Mouse (Mus musculus): Measurements from ENCODE around the gene Blvra. TPM values are rescaled to one million over a fixed set of nuclear protein-coding genes. Genes with fewer than 3 reads are reported as not detected.

Blvra gene
- total and polyA plus RNA-seq, 3 experiments: 18.7 to 23.7 TPM; not detected in 1

GRCm38 (mm10) chr2:127142031-127142430, 71.6 kb downstream of the Blvra start:
- no peaks in the 10 kb centered on the region for H3K27me3 ChIP-seq (ENCODE audit: control insufficient read depth in 1 of 2, insufficient read depth in 2 of 2, low read length in 2 of 2)
- TF ChIP-seq MAFK (IDR thresholded peaks at IDR 0.05; ENCODE audit: borderline replicate concordance, low read depth, low read length) (no peak), USF2 (IDR thresholded peaks at IDR 0.05; ENCODE audit: borderline replicate concordance in 1 of 2, insufficient read depth in 1 of 2, low read depth in 1 of 2, low read length in 2 of 2) (no peak), MEF2A (IDR thresholded peaks at IDR 0.05; ENCODE audit: extremely low read depth, insufficient replicate concordance, low read depth, low read length, poor library complexity, severe bottlenecking) (no peak), ELF1 (IDR thresholded peaks at IDR 0.05; ENCODE audit: low read depth, low read length) (no peak), POLR2A (IDR thresholded peaks at IDR 0.05; ENCODE audit: control insufficient read depth in 1 of 2, insufficient read depth in 1 of 2, low read depth in 1 of 2, low read length in 2 of 2, poor library complexity in 1 of 2) (no peak), TAL1 (IDR thresholded peaks at IDR 0.05; ENCODE audit: low read length) (no peak), E2F4 (IDR thresholded peaks at IDR 0.05; ENCODE audit: borderline replicate concordance, low read depth, low read length) (no peak), NELFE (IDR thresholded peaks at IDR 0.05; ENCODE audit: low read depth, low read length) (no peak), ZC3H11A (IDR thresholded peaks at IDR 0.05; ENCODE audit: low read depth, low read length) (no peak), HCFC1 (IDR thresholded peaks at IDR 0.05; ENCODE audit: low read depth, low read length) (no peak), SMC3 (IDR thresholded peaks at IDR 0.05; ENCODE audit: low read depth, low read length) (no peak), ETS1 (IDR thresholded peaks at IDR 0.05; ENCODE audit: low read depth, low read length) (no peak), MYC (IDR thresholded peaks at IDR 0.05; ENCODE audit: low read depth, low read length) (no peak), MAZ (IDR thresholded peaks at IDR 0.05; ENCODE audit: low read depth, low read length) (no peak), GATA1 (IDR thresholded peaks at IDR 0.05; ENCODE audit: low read depth, low read length) (no peak), CTCF (IDR thresholded peaks at IDR 0.05 in 2 of 3, conservative IDR thresholded peaks at IDR 0.05 in 1 of 3; ENCODE audit: control insufficient read depth in 1 of 3, insufficient read depth in 1 of 3, low read depth in 2 of 3, low read length in 3 of 3, poor library complexity in 1 of 3, severe bottlenecking in 1 of 3) (no peak), TCF12 (IDR thresholded peaks at IDR 0.05; ENCODE audit: low read depth, low read length) (no peak), MYB (IDR thresholded peaks at IDR 0.05; ENCODE audit: low read depth, low read length) (no peak)
- peaks cover 0 to 14% of the 10 kb centered on the region in 2 experiments; a peak in 2 of 4 replicates for H3K36me3 ChIP-seq (ENCODE audit: control insufficient read depth in 1 of 2, insufficient read depth in 2 of 2, low read length in 2 of 2)
- H3K79me2 ChIP-seq (ENCODE audit: control insufficient read depth, insufficient read depth, low read length, poor library complexity): peaks cover 14% of the 10 kb centered on the region
- H3K27ac ChIP-seq (ENCODE audit: control insufficient read depth, low read depth, low read length): no peak overlapping the region
- DNase-seq (ENCODE audit: low read depth, low spot score): no peak
- no peaks in the 10 kb centered on the region for H3K9me3 ChIP-seq (replicated peaks; ENCODE audit: insufficient read depth, low read length)
- H3K9ac ChIP-seq (ENCODE audit: control insufficient read depth, low read depth, low read length, poor library complexity, severe bottlenecking): no peak overlapping the region; the same call in 1 of the 2 replicates
- H3K4me3 ChIP-seq (ENCODE audit: control insufficient read depth in 1 of 2, insufficient read depth in 1 of 2, low read depth in 2 of 2, low read length in 2 of 2): no peak overlapping the region
- H3K4me1 ChIP-seq (ENCODE audit: control insufficient read depth in 1 of 2, insufficient read depth in 2 of 2, low read length in 2 of 2): peaks cover 7 to 25% of the 10 kb centered on the region in 2 experiments

GRCm38 (mm10) chr2:127142577-127143157, 72.2 kb downstream of the Blvra start:
- peak overlapping the region; percentile 88 for H3K9ac ChIP-seq (ENCODE audit: control insufficient read depth, low read depth, low read length, poor library complexity, severe bottlenecking)
- peaks cover 2 to 21% of the 10 kb centered on the region in 2 experiments for H3K4me1 ChIP-seq (ENCODE audit: control insufficient read depth in 1 of 2, insufficient read depth in 2 of 2, low read length in 2 of 2)
- peaks cover 14% of the 10 kb centered on the region for H3K79me2 ChIP-seq (ENCODE audit: control insufficient read depth, insufficient read depth, low read length, poor library complexity)
- no peaks in the 10 kb centered on the region for H3K27me3 ChIP-seq (ENCODE audit: control insufficient read depth in 1 of 2, insufficient read depth in 2 of 2, low read length in 2 of 2)
- peak; percentile 47 for DNase-seq (ENCODE audit: low read depth, low spot score)
- no peaks in the 10 kb centered on the region for H3K9me3 ChIP-seq (replicated peaks; ENCODE audit: insufficient read depth, low read length)
- peak overlapping the region; percentile 78 to 83 for H3K4me3 ChIP-seq (ENCODE audit: control insufficient read depth in 1 of 2, insufficient read depth in 1 of 2, low read depth in 2 of 2, low read length in 2 of 2)
- peaks cover 0 to 9% of the 10 kb centered on the region in 2 experiments; a peak in 2 of 4 replicates for H3K36me3 ChIP-seq (ENCODE audit: control insufficient read depth in 1 of 2, insufficient read depth in 2 of 2, low read length in 2 of 2)
- peak overlapping the region; percentile 33 for H3K27ac ChIP-seq (ENCODE audit: control insufficient read depth, low read depth, low read length)
- TF ChIP-seq RAD21 (IDR thresholded peaks at IDR 0.05; ENCODE audit: low read depth, low read length): no peak
- TF ChIP-seq USF2 (IDR thresholded peaks at IDR 0.05; ENCODE audit: borderline replicate concordance in 1 of 2, insufficient read depth in 1 of 2, low read depth in 1 of 2, low read length in 2 of 2): no peak
- no peak for TF ChIP-seq BHLHE40 (IDR thresholded peaks at IDR 0.05; ENCODE audit: borderline replicate concordance, low read depth, low read length)
- TF ChIP-seq MYC (IDR thresholded peaks at IDR 0.05; ENCODE audit: low read depth, low read length): no peak
- TF ChIP-seq EP300 (IDR thresholded peaks at IDR 0.05; ENCODE audit: low read depth in 1 of 2, low read length in 2 of 2): no peak
- TF ChIP-seq ZNF384 (IDR thresholded peaks at IDR 0.05; ENCODE audit: low read depth, low read length): no peak
- TF ChIP-seq ETS1 (IDR thresholded peaks at IDR 0.05; ENCODE audit: low read depth, low read length): no peak
- TF ChIP-seq MAX (IDR thresholded peaks at IDR 0.05; ENCODE audit: low read length): no peak
- no peak for TF ChIP-seq KAT2A (conservative IDR thresholded peaks at IDR 0.05; ENCODE audit: low read depth, low read length)
- no peak for TF ChIP-seq ZMIZ1 (IDR thresholded peaks at IDR 0.05; ENCODE audit: low read depth, low read length)
- no peak for TF ChIP-seq RCOR1 (IDR thresholded peaks at IDR 0.05; ENCODE audit: low read depth, low read length)
- no peak for TF ChIP-seq CHD1 (IDR thresholded peaks at IDR 0.05; ENCODE audit: low read depth, low read length)
- TF ChIP-seq JUND (IDR thresholded peaks at IDR 0.05; ENCODE audit: low read depth, low read length): no peak
- TF ChIP-seq POLR2AphosphoS2 (IDR thresholded peaks at IDR 0.05; ENCODE audit: low read length): no peak
- no peak for TF ChIP-seq SIN3A (IDR thresholded peaks at IDR 0.05; ENCODE audit: low read length)
- TF ChIP-seq MAFK (IDR thresholded peaks at IDR 0.05; ENCODE audit: borderline replicate concordance, low read depth, low read length): no peak
- no peak for TF ChIP-seq MEF2A (IDR thresholded peaks at IDR 0.05; ENCODE audit: extremely low read depth, insufficient replicate concordance, low read depth, low read length, poor library complexity, severe bottlenecking)
- TF ChIP-seq ZC3H11A (IDR thresholded peaks at IDR 0.05; ENCODE audit: low read depth, low read length): no peak
